Mouse (Mus musculus) midbrain, embryonic 14.5 days (tissue): ENCODE measurements around the gene Ier5l. TPM values are rescaled to one million over a fixed set of nuclear protein-coding genes. Genes with fewer than 3 reads are reported as not detected.

Experiments
- ATAC-seq: fragments of 200-750 bp; cut with Nextera tagmentation; 2 replicates; pipeline ENCODE4 v1.8.0; 2017; ENCODE audit warnings: moderate number of reproducible peaks, moderate library complexity; ENCODE audit not compliant: low FRiP score, low TSS enrichment
- DNase-seq: peaks from one replicate; pipeline ENCODE4 v3.0.0-alpha.2; 2015
- H3K27ac ChIP-seq: fragments of 300-500 bp; sonication (generic); replicated peaks from 2 replicates; pipeline ENCODE4 v1.5.1; 2014; ENCODE audit warnings: mild to moderate bottlenecking, low read depth, low read length, moderate library complexity
- H3K27me3 ChIP-seq: fragments of 300-500 bp; sonication (generic); 2 replicates; pipeline ENCODE4 v1.6.1; 2014; ENCODE audit warnings: low read length, control low read depth, mixed read lengths; ENCODE audit not compliant: control insufficient read depth, insufficient read depth
- H3K36me3 ChIP-seq: fragments of 300-500 bp; sonication (generic); 2 replicates; pipeline ENCODE4 v1.6.1; 2014; ENCODE audit warnings: low read length, control low read depth; ENCODE audit not compliant: control insufficient read depth, insufficient read depth
- H3K4me1 ChIP-seq: fragments of 300-500 bp; sonication (generic); 2 replicates; pipeline ENCODE4 v1.6.1; 2014; ENCODE audit warnings: mild to moderate bottlenecking, antibody characterized with exemption, low read length, control low read depth; ENCODE audit not compliant: control insufficient read depth, insufficient read depth
- H3K4me2 ChIP-seq: fragments of 300-500 bp; sonication (generic); 2 replicates; pipeline ENCODE4 v1.6.1; 2014; ENCODE audit warnings: mild to moderate bottlenecking, low read length, moderate library complexity
- H3K4me3 ChIP-seq: fragments of 300-500 bp; sonication (generic); replicated peaks from 2 replicates; pipeline ENCODE4 v1.5.1; 2014; ENCODE audit warnings: low read depth, low read length
- H3K9ac ChIP-seq: fragments of 300-500 bp; sonication (generic); replicated peaks from 2 replicates; pipeline ENCODE4 v1.6.1; 2014; ENCODE audit warnings: mild to moderate bottlenecking, low read length, moderate library complexity
- H3K9me3 ChIP-seq: fragments of 300-500 bp; sonication (generic); 2 replicates; pipeline ENCODE4 v1.6.1; 2016; ENCODE audit warnings: low read length, control low read depth, mixed read lengths; ENCODE audit not compliant: control insufficient read depth
- WGBS: fragments of 180-500 bp; shearing (Covaris S2); extraction: QIAGEN DNeasy Blood & Tissue Kit; methylation state at CpG from one replicate; pipeline ENCODE4 v1.1.7; 2014; 5-methylcytosine and 5-hydroxymethylcytosine counted together
- polyA plus RNA-seq: library from polyadenylated mRNA; unstranded; fragments of >200 nt; fragmentation: Nextera tagmentation; extraction: Ambion mirVana; gene quantifications from 2 replicates; pipeline ENCODE4 v1.2.1, GENCODE M21; 2014

Gene Ier5l
- polyA plus RNA-seq, 1 experiment from 2014 or later: 3.7 TPM

- Histone ChIP-seq H3K4me1 (0 out of 2 replicates have a peak, but pooled peaks cover 3% of the 10 kb centered on the region), H3K27me3 (no peaks in the 10 kb centered on the region), H3K9me3 (no peaks in the 10 kb centered on the region), H3K4me3 (no peak overlapping the region), H3K27ac (no peak overlapping the region), H3K4me2 (peak overlapping the region; percentile 62; the same call in 1 of the 2 replicates), H3K36me3 (no peaks in the 10 kb centered on the region), H3K9ac (no peak overlapping the region)
- 76% methylated on average over 8 of the region's 8 CpGs for WGBS
- ATAC-seq (peak; percentile 26; the same call in 1 of the 2 replicates), DNase-seq (no peak)
These were observed 21.2 kb upstream of the Ier5l start for GRCm38 (mm10) chr2:30495000-30495908.

GRCm38 (mm10) chr2:30490384-30490783 lies 16.4 kb upstream of the Ier5l start:
- H3K4me1 ChIP-seq: no peaks in the 10 kb centered on the region
- H3K9ac ChIP-seq: no peak overlapping the region
- no peaks in the 10 kb centered on the region for H3K36me3 ChIP-seq
- H3K27me3 ChIP-seq: no peaks in the 10 kb centered on the region
- ATAC-seq: no peak
- no peak for DNase-seq
- H3K9me3 ChIP-seq: no peaks in the 10 kb centered on the region
- H3K27ac ChIP-seq: no peak overlapping the region
- H3K4me3 ChIP-seq: no peak overlapping the region
- WGBS: 89% methylated on average over 2 of the region's 2 CpGs
- no peak overlapping the region for H3K4me2 ChIP-seq

GRCm38 (mm10) chr2:30487597-30487996 lies 13.6 kb upstream of the Ier5l start:
- no peaks in the 10 kb centered on the region for H3K27me3 ChIP-seq
- DNase-seq (no peak), ATAC-seq (no peak)
- no peaks in the 10 kb centered on the region for H3K9me3 ChIP-seq
- H3K9ac ChIP-seq: no peak overlapping the region
- no peak overlapping the region for H3K4me2 ChIP-seq
- H3K36me3 ChIP-seq: no peaks in the 10 kb centered on the region
- no peaks in the 10 kb centered on the region for H3K4me1 ChIP-seq
- no peak overlapping the region for H3K4me3 ChIP-seq
- WGBS: 34% methylated on average over 7 of the region's 7 CpGs
- no peak overlapping the region for H3K27ac ChIP-seq

- no peak overlapping the region for H3K27ac ChIP-seq
- ATAC-seq (no peak), DNase-seq (no peak)
- no peak overlapping the region for H3K4me3 ChIP-seq
- no peaks in the 10 kb centered on the region for H3K9me3 ChIP-seq
- no peak overlapping the region for H3K9ac ChIP-seq
- no peaks in the 10 kb centered on the region for H3K27me3 ChIP-seq
- H3K4me2 ChIP-seq: no peak overlapping the region
- H3K4me1 ChIP-seq: peaks cover 6% of the 10 kb centered on the region
- no peaks in the 10 kb centered on the region for H3K36me3 ChIP-seq
- 91% methylated on average over 1 of the region's 1 CpGs for WGBS
These were observed 4.5 kb upstream of the Ier5l start for GRCm38 (mm10) chr2:30478526-30478925.

GRCm38 (mm10) chr2:30476241-30476640 lies 2.2 kb upstream of the Ier5l start:
- Histone ChIP-seq H3K27ac (no peak overlapping the region), H3K9me3 (no peaks in the 10 kb centered on the region), H3K9ac (no peak overlapping the region), H3K36me3 (no peaks in the 10 kb centered on the region), H3K4me3 (no peak overlapping the region), H3K4me1 (peaks cover 12% of the 10 kb centered on the region), H3K4me2 (no peak overlapping the region), H3K27me3 (no peaks in the 10 kb centered on the region)
- no peak for ATAC-seq
- DNase-seq: no peak
- 76% methylated on average over 2 of the region's 2 CpGs for WGBS

GRCm38 (mm10) chr2:30475457-30475856 lies 1.4 kb upstream of the Ier5l start:
- DNase-seq (no peak), ATAC-seq (no peak)
- H3K4me3 ChIP-seq: no peak overlapping the region
- WGBS: 81% methylated on average over 7 of the region's 7 CpGs
- no peaks in the 10 kb centered on the region for H3K27me3 ChIP-seq
- H3K9me3 ChIP-seq: no peaks in the 10 kb centered on the region
- no peak overlapping the region for H3K9ac ChIP-seq
- H3K36me3 ChIP-seq: no peaks in the 10 kb centered on the region
- H3K4me2 ChIP-seq: no peak overlapping the region
- H3K27ac ChIP-seq: no peak overlapping the region
- peaks cover 16% of the 10 kb centered on the region for H3K4me1 ChIP-seq

GRCm38 (mm10) chr2:30474776-30475175 lies 757 bp upstream of the Ier5l start:
- 21% methylated on average over 4 of the region's 4 CpGs for WGBS
- no peak overlapping the region for H3K27ac ChIP-seq
- H3K4me3 ChIP-seq: peak overlapping the region; percentile 70; the same call in 1 of the 2 replicates
- H3K9me3 ChIP-seq: no peaks in the 10 kb centered on the region
- peaks cover 21% of the 10 kb centered on the region for H3K4me1 ChIP-seq
- 0 out of 2 replicates have a peak overlapping the region, but pooled peaks have one; percentile 31 for H3K9ac ChIP-seq
- no peaks in the 10 kb centered on the region for H3K36me3 ChIP-seq
- DNase-seq: no peak
- no peaks in the 10 kb centered on the region for H3K27me3 ChIP-seq
- ATAC-seq: no peak
- peak overlapping the region; percentile 98 for H3K4me2 ChIP-seq

- H3K36me3 ChIP-seq: no peaks in the 10 kb centered on the region
- H3K4me3 ChIP-seq: peak overlapping the region; percentile 70
- no peaks in the 10 kb centered on the region for H3K27me3 ChIP-seq
- no peaks in the 10 kb centered on the region for H3K9me3 ChIP-seq
- peak overlapping the region; percentile 87 for H3K27ac ChIP-seq
- H3K9ac ChIP-seq: peak overlapping the region; percentile 90
- DNase-seq (peak; percentile 75), ATAC-seq (peak; percentile 39)
- peak overlapping the region; percentile 98 for H3K4me2 ChIP-seq
- peaks cover 30% of the 10 kb centered on the region for H3K4me1 ChIP-seq
- WGBS: under 1% methylated on average over 80 of the region's 80 CpGs
These were observed 488 bp downstream of the Ier5l start for GRCm38 (mm10) chr2:30473431-30474031.
